Mouse (Mus musculus) neural tube, embryonic 14.5 days (tissue): ENCODE results near the gene Cycs. TPM values are rescaled to one million over a fixed set of nuclear protein-coding genes. Genes with fewer than 3 reads are reported as not detected.

Source experiments
- ATAC-seq: fragments of 200-750 bp; cut with Nextera tagmentation; 2 replicates; pipeline ENCODE4 v1.8.0; 2017; ENCODE audit warnings: low read depth, mild to moderate bottlenecking, moderate TSS enrichment, moderate library complexity
- H3K27ac ChIP-seq: fragments of 300-500 bp; sonication (generic); 2 replicates; pipeline ENCODE4 v1.5.1; 2014; ENCODE audit warnings: low read depth, mild to moderate bottlenecking, control low read depth, low read length, moderate library complexity, mixed read lengths
- H3K27me3 ChIP-seq: fragments of 300-500 bp; sonication (generic); 2 replicates; pipeline ENCODE4 v1.6.1; 2014; ENCODE audit warnings: low read length; ENCODE audit not compliant: control insufficient read depth, insufficient read depth
- H3K36me3 ChIP-seq: fragments of 300-500 bp; sonication (generic); 2 replicates; pipeline ENCODE4 v1.6.1; 2014; ENCODE audit warnings: low read length, mixed read lengths; ENCODE audit not compliant: control insufficient read depth, insufficient read depth
- H3K4me1 ChIP-seq: fragments of 300-500 bp; sonication (generic); 2 replicates; pipeline ENCODE4 v1.6.1; 2014; ENCODE audit warnings: low read length; ENCODE audit not compliant: control insufficient read depth, insufficient read depth
- H3K4me2 ChIP-seq: fragments of 300-500 bp; sonication (generic); 2 replicates; pipeline ENCODE4 v1.6.1; 2014; ENCODE audit warnings: mild to moderate bottlenecking, low read depth, low read length, control low read depth
- H3K4me3 ChIP-seq: fragments of 300-500 bp; sonication (generic); 2 replicates; pipeline ENCODE4 v1.5.1; 2014; ENCODE audit warnings: low read depth, low read length, control low read depth, mixed read lengths
- H3K9ac ChIP-seq: fragments of 300-500 bp; sonication (generic); replicated peaks from 2 replicates; pipeline ENCODE4 v1.6.1; 2014; ENCODE audit warnings: low read depth, mild to moderate bottlenecking, control low read depth, low read length, mixed read lengths
- H3K9me3 ChIP-seq: fragments of 300-500 bp; sonication (generic); 2 replicates; pipeline ENCODE4 v1.6.1; 2016; ENCODE audit warnings: low read length; ENCODE audit not compliant: control insufficient read depth
- WGBS: fragments of 180-500 bp; shearing (Covaris S2); extraction: QIAGEN DNeasy Blood & Tissue Kit; methylation state at CpG from one replicate; pipeline ENCODE4 v1.1.7; 2014; 5-methylcytosine and 5-hydroxymethylcytosine counted together
- polyA plus RNA-seq: library from polyadenylated mRNA; unstranded; fragments of >200 nt; fragmentation: Nextera tagmentation; extraction: Ambion mirVana; gene quantifications from 2 replicates; pipeline ENCODE4 v1.2.1, GENCODE M21; 2014

Gene Cycs
- polyA plus RNA-seq = 80.7 and 84.2 TPM in 2 replicates

DNA sequence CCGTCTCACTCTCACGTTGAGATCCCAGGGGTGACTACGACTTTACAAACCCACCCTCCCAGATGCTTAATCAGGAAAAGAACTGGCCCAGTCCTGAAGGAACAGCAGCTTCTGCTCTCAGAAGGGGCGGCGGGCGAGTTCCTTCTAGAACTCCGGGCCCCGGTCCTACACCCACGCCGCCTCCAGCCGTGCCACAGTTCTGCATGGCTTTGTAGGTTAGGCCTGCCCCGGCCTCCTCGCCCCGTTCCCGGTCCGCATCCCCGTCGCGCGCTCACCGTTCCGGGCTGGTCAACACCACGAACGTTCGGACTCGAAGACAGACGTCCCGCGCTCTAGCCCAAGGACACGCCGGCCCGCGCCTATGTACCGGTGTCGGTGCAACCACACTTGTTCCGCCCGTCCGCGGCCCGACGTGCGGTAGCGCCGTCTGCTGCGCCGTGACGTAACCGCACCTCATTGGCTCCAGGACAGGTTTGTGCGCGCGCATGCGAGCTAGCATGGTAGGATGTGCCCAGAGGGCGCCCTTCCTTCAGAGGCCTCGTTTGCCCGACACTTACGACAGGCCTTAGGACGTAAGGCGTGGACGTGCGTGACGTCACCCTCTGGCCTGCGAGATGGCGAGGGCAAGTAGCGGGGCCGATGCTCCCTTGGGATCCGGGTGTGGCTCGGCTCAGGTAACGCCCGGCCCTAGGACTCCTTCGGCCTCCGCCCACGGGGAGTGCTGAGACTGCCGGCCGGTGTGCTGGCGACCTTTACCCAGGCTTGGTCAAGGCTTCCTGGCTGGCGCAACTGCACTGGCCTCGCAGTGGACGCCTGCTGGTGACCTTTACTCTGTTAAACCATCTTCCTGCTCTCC lies at the start of gene Cycs:
Cycs (minus strand) TSS at position 398 of the 856 bp plus-strand sequence.
- ATAC-seq = peak; percentile 98
- Histone ChIP-seq H3K9ac (peak within 1 kb of the TSS; percentile 74), H3K27me3 (no peaks in the 10 kb centered on the region), H3K4me1 (peaks cover 4% of the 10 kb centered on the region; the same call in 1 of the 2 replicates), H3K4me3 (peak within 1 kb of the TSS; percentile 62), H3K36me3 (peaks cover 8% of the 10 kb centered on the region), H3K4me2 (peak within 1 kb of the TSS; percentile 78), H3K9me3 (no peaks in the 10 kb centered on the region), H3K27ac (peak within 1 kb of the TSS; percentile 86)
- under 1% methylated on average over 74 of the region's 78 CpGs for WGBS

GRCm38 (mm10) chr6:50601620-50602019 lies 35.3 kb upstream of the Cycs start:
- H3K4me1 ChIP-seq = no peaks in the 10 kb centered on the region
- H3K9ac ChIP-seq = no peak overlapping the region
- H3K27me3 ChIP-seq = no peaks in the 10 kb centered on the region
- H3K4me2 ChIP-seq = no peak overlapping the region
- H3K36me3 ChIP-seq = no peaks in the 10 kb centered on the region
- WGBS = 32% methylated on average over 4 of the region's 4 CpGs
- no peak overlapping the region for H3K27ac ChIP-seq
- no peak overlapping the region for H3K4me3 ChIP-seq
- ATAC-seq = no peak
- no peaks in the 10 kb centered on the region for H3K9me3 ChIP-seq

DNA sequence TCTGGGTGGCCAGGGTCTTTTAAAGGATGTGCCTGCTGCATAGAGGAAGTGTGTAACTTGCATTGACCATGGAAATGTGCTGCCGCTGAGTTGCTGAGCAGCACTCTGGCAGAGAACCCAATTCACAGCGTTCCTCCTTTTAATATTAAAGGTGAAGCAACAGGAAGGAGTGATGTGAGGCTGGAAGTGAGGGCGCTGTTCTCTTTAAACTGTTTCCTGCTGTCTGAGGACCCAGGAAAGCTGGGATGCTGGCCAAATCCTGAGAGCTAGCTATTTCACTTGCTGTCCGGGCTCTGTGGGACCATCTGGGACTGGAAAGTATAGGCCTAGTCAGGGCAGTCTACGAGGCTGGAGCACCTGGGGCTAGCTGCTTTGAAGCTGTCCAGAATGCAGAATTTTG lies 32.2 kb upstream of the Cycs start:
- Histone ChIP-seq H3K9ac (no peak overlapping the region), H3K4me2 (no peak overlapping the region), H3K4me1 (no peaks in the 10 kb centered on the region), H3K9me3 (no peaks in the 10 kb centered on the region), H3K4me3 (no peak overlapping the region), H3K36me3 (no peaks in the 10 kb centered on the region), H3K27ac (no peak overlapping the region), H3K27me3 (no peaks in the 10 kb centered on the region)
- WGBS = 50% methylated on average over 5 of the region's 5 CpGs
- ATAC-seq = no peak

DNA sequence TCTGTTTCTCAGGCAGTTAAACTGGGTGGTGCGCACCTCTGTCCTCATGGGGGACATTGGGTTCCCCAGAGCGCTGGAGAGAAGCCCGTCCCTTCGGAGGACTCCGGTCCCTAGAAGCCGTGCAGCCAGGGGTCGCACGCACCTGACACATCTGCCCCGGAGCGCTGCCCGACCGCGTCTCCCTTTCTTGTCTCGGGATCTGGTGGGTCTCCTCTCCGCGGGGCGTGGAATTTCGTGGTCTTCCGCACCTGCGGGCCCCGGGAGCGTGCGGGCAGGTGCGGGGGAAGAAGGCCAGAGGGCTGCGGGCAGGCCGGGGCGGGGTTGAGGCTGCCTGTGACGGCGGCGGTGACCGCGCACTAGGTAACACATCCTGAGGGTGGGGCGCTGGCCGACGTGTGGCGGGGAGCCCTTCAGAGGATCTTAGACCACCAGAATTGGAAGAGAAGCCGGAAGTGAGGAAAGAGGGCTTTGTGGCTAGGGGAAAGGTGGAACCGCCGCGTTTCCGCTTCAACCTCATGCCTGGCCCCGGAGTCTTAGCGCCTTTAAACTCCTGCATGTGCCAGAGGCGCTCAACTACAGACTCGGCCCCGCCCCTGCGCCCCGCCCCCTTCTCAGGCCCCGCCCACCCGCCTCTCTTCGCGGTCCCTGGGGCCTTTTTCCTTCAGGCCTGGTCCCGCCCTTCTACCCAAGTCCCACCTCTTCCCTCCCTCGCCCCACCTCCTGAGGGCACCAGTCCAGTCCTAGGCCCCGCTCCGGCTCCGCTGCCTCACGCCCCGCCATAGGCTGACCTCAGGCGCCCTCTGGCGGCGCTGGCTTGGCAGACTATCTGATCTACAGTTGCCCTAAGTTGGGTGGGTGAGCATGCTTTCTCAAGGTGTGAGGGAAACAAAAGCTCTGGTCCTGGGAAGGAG lies 30.2 kb upstream of the Cycs start, which contains the start of gene 4921507P07Rik:
4921507P07Rik (minus strand) TSS at position 332 of the 911 bp plus-strand sequence.
- peak within 1 kb of the TSS; percentile 39; the same call in 1 of the 2 replicates for H3K27ac ChIP-seq

GRCm38 (mm10) chr6:50594372-50594771 lies 28.0 kb upstream of the Cycs start:
- no peaks in the 10 kb centered on the region for H3K9me3 ChIP-seq
- no peak overlapping the region for H3K9ac ChIP-seq
- H3K27me3 ChIP-seq = no peaks in the 10 kb centered on the region
- H3K4me2 ChIP-seq = no peak overlapping the region
- no peaks in the 10 kb centered on the region for H3K36me3 ChIP-seq
- no peak overlapping the region for H3K4me3 ChIP-seq
- no peak overlapping the region for H3K27ac ChIP-seq
- no peak for ATAC-seq
- no peaks in the 10 kb centered on the region for H3K4me1 ChIP-seq
- 88% methylated on average over 2 of the region's 2 CpGs for WGBS

More for the DNA sequence above, 30.2 kb upstream of the Cycs start, which contains the start of gene 4921507P07Rik:
- peak; percentile 92 for ATAC-seq
- under 1% methylated on average over 61 of the region's 62 CpGs for WGBS
- Histone ChIP-seq H3K4me1 (no peaks in the 10 kb centered on the region), H3K4me2 (peak within 1 kb of the TSS; percentile 96), H3K9ac (peak within 1 kb of the TSS; percentile 69), H3K36me3 (no peaks in the 10 kb centered on the region), H3K27me3 (no peaks in the 10 kb centered on the region), H3K4me3 (peak within 1 kb of the TSS; percentile 63), H3K9me3 (no peaks in the 10 kb centered on the region)

GRCm38 (mm10) chr6:50593334-50593845 lies 27.1 kb upstream of the Cycs start:
- Histone ChIP-seq H3K4me1 (no peaks in the 10 kb centered on the region), H3K4me3 (no peak overlapping the region), H3K9me3 (no peaks in the 10 kb centered on the region), H3K27me3 (no peaks in the 10 kb centered on the region), H3K27ac (no peak overlapping the region), H3K4me2 (no peak overlapping the region), H3K9ac (no peak overlapping the region), H3K36me3 (no peaks in the 10 kb centered on the region)
- 71% methylated on average over 10 of the region's 10 CpGs for WGBS
- ATAC-seq = no peak

DNA sequence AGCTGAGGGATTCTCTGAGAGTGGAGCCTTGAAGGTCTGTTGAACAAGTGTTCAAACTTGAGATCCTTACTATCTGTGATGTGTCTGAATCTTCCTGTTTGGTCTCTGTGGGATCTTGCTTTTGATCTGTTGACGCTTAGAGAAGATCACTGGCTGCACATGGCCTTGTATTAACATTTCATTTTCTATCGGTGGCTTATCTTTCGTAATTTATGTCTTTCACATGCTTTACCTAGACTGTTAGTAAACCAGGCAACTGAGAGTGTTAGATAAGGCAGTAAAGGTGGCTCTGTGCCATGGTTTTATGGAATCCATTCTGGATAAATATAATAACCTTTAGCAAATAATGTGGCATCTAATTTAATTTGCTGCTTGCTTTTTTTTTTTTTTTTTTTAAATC lies 23.9 kb upstream of the Cycs start:
- Histone ChIP-seq H3K27me3 (no peaks in the 10 kb centered on the region), H3K36me3 (no peaks in the 10 kb centered on the region), H3K4me2 (no peak overlapping the region), H3K9me3 (no peaks in the 10 kb centered on the region), H3K27ac (no peak overlapping the region), H3K9ac (no peak overlapping the region), H3K4me1 (no peaks in the 10 kb centered on the region), H3K4me3 (no peak overlapping the region)
- 87% methylated on average over 3 of the region's 3 CpGs for WGBS
- ATAC-seq = no peak

- no peak for ATAC-seq
- no peak overlapping the region for H3K4me2 ChIP-seq
- 89% methylated on average over 1 of the region's 1 CpGs for WGBS
- no peaks in the 10 kb centered on the region for H3K27me3 ChIP-seq
- H3K36me3 ChIP-seq = no peaks in the 10 kb centered on the region
- no peak overlapping the region for H3K4me3 ChIP-seq
- H3K4me1 ChIP-seq = no peaks in the 10 kb centered on the region
- no peak overlapping the region for H3K9ac ChIP-seq
- no peak overlapping the region for H3K27ac ChIP-seq
- no peaks in the 10 kb centered on the region for H3K9me3 ChIP-seq
Measured at GRCm38 (mm10) chr6:50588251-50588650, 21.9 kb upstream of the Cycs start.
